Mouse (Mus musculus) layer of hippocampus, postnatal 14 days (tissue): Measurements from ENCODE around the gene Tshz2. TPM values are rescaled to one million over a fixed set of nuclear protein-coding genes. Genes with fewer than 3 reads are reported as not detected.

Experiments used
- DNase-seq, 2 experiments: peaks; one replicate each; pipeline ENCODE4 v3.0.0; 2021 to 2022; ENCODE audit warnings: low spot score in 2 of 2, mixed read lengths in 1 of 2
- total RNA-seq, 2 experiments: library from RNA; stranded (reverse); gene quantifications; 2 replicates each; pipeline ENCODE4 v1.2.3; 2021

Tshz2 gene
- total RNA-seq, 2 experiments from 2014 or later: 8.6 to 26.7 TPM

GRCm38 (mm10) chr2:170034794-170035193 lies 402.0 kb downstream of the Tshz2 start:
- no peak for DNase-seq

- DNase-seq: peak in 1 of 2 experiments; percentile 45
These were observed 404.0 kb downstream of the Tshz2 start for GRCm38 (mm10) chr2:170036791-170037241.

GRCm38 (mm10) chr2:170037346-170037745 lies 404.5 kb downstream of the Tshz2 start:
- peak; percentile 21 to 30 for DNase-seq

- DNase-seq: no peak
These were observed 407.0 kb downstream of the Tshz2 start for GRCm38 (mm10) chr2:170039772-170040171.

GRCm38 (mm10) chr2:170041101-170041500 lies 408.3 kb downstream of the Tshz2 start:
- DNase-seq: no peak

GRCm38 (mm10) chr2:170042471-170043213 lies 409.8 kb downstream of the Tshz2 start:
- DNase-seq: no peak

GRCm38 (mm10) chr2:170043290-170043689 lies 410.5 kb downstream of the Tshz2 start:
- no peak for DNase-seq

- DNase-seq: no peak
These were observed 413.1 kb downstream of the Tshz2 start for GRCm38 (mm10) chr2:170045896-170046295.

GRCm38 (mm10) chr2:170046371-170047145 lies 413.7 kb downstream of the Tshz2 start:
- DNase-seq: no peak

- DNase-seq: no peak
These were observed 416.0 kb downstream of the Tshz2 start for GRCm38 (mm10) chr2:170048831-170049230.

- no peak for DNase-seq
These were observed 417.8 kb downstream of the Tshz2 start for GRCm38 (mm10) chr2:170050651-170051050.

GRCm38 (mm10) chr2:170051441-170051840 lies 418.6 kb downstream of the Tshz2 start:
- peak; percentile 28 to 80 for DNase-seq

- DNase-seq: no peak
These were observed 422.1 kb downstream of the Tshz2 start for GRCm38 (mm10) chr2:170054943-170055342.

- no peak for DNase-seq
These were observed 422.6 kb downstream of the Tshz2 start for GRCm38 (mm10) chr2:170055413-170055812.

GRCm38 (mm10) chr2:170058774-170059173 lies 426.0 kb downstream of the Tshz2 start:
- DNase-seq: peak in 1 of 2 experiments; percentile 58

- DNase-seq: no peak
These were observed 427.3 kb downstream of the Tshz2 start for GRCm38 (mm10) chr2:170060066-170060465.

- DNase-seq: no peak
These were observed 429.6 kb downstream of the Tshz2 start for GRCm38 (mm10) chr2:170062378-170062777.

- DNase-seq: no peak
These were observed 437.2 kb downstream of the Tshz2 start for GRCm38 (mm10) chr2:170069976-170070375.

- DNase-seq: no peak
These were observed 437.9 kb downstream of the Tshz2 start for GRCm38 (mm10) chr2:170070641-170071241.

- no peak for DNase-seq
These were observed 444.2 kb downstream of the Tshz2 start for GRCm38 (mm10) chr2:170076941-170077490.

GRCm38 (mm10) chr2:170078041-170078440 lies 445.2 kb downstream of the Tshz2 start:
- no peak for DNase-seq
